Mouse (Mus musculus) CH12.LX (cell line): ENCODE results near the gene Sec14l1. TPM values are rescaled to one million over a fixed set of nuclear protein-coding genes. Genes with fewer than 3 reads are reported as not detected.

Experiments
- DNase-seq: peaks from one replicate; pipeline ENCODE4 v3.0.0-alpha.2; 2013; ENCODE audit errors: extremely low read depth
- H3K27ac ChIP-seq: 2 replicates; pipeline ENCODE4 v1.5.1; 2012; ENCODE audit warnings: low read depth, mild to moderate bottlenecking, control low read depth, moderate library complexity; ENCODE audit not compliant: insufficient read depth
- H3K27me3 ChIP-seq: replicated peaks from 2 replicates; pipeline ENCODE3; 2012; ENCODE audit warnings: inconsistent platforms
- H3K36me3 ChIP-seq, 2 experiments: replicated peaks in 1 of 2; 2 replicates each; pipeline versions ENCODE3 to v1.6.1; 2012; ENCODE audit warnings: inconsistent platforms in 1 of 2, low read length in 1 of 2, mild to moderate bottlenecking in 1 of 2, mixed read lengths in 1 of 2, moderate library complexity in 1 of 2; ENCODE audit not compliant: control insufficient read depth in 1 of 2, insufficient read depth in 1 of 2
- H3K4me1 ChIP-seq, 2 experiments: 2 replicates each; pipeline ENCODE4 v1.6.1; 2012; ENCODE audit warnings: inconsistent platforms in 1 of 2, moderate library complexity in 1 of 2; ENCODE audit not compliant: insufficient read depth in 2 of 2, control insufficient read depth in 1 of 2
- H3K4me2 ChIP-seq: 2 replicates; pipeline ENCODE4 v1.6.1; 2012; ENCODE audit warnings: low read depth, mild to moderate bottlenecking, control low read depth; ENCODE audit not compliant: poor library complexity, insufficient read depth, severe bottlenecking
- H3K4me3 ChIP-seq, 3 experiments: fragments of 150-350 bp in 1 of 3; sonication (generic) in 1 of 3; replicated peaks in 1 of 3; 2 replicates each; pipeline versions ENCODE3 to v1.5.1; 2011 to 2012; ENCODE audit warnings: low read depth in 2 of 3, low read length in 2 of 3, mild to moderate bottlenecking in 2 of 3, moderate library complexity in 2 of 3, control low read depth in 1 of 3, improper control_type of control experiment in 1 of 3, inconsistent platforms in 1 of 3, mixed read lengths in 1 of 3; ENCODE audit not compliant: poor library complexity in 1 of 3
- H3K79me2 ChIP-seq: replicated peaks from 2 replicates; pipeline ENCODE4 v1.6.1; 2012; ENCODE audit warnings: mild to moderate bottlenecking, moderate library complexity; ENCODE audit not compliant: control insufficient read depth, poor library complexity, insufficient read depth, severe bottlenecking; ENCODE audit errors: extremely low read depth
- H3K9ac ChIP-seq: 2 replicates; pipeline ENCODE4 v1.6.1; 2012; ENCODE audit warnings: low read depth, mild to moderate bottlenecking, control low read depth, moderate library complexity; ENCODE audit not compliant: insufficient read depth
- H3K9me3 ChIP-seq: replicated peaks from 2 replicates; pipeline ENCODE3; 2012; ENCODE audit warnings: low read length, inconsistent platforms, mixed read lengths
- BHLHE40 ChIP-seq: IDR thresholded peaks from 2 replicates; pipeline ENCODE4 v1.6.1; 2011; ENCODE audit warnings: mild to moderate bottlenecking, low read depth, low read length, improper control_type of control experiment
- CTCF ChIP-seq, 2 experiments: IDR thresholded peaks in 1 of 2; conservative IDR thresholded peaks in 1 of 2; 2 replicates each; pipeline ENCODE4 v1.5.1; 2011 to 2012; ENCODE audit warnings: low read depth in 2 of 2, low read length in 2 of 2, improper control_type of control experiment in 1 of 2, inconsistent platforms in 1 of 2, mild to moderate bottlenecking in 1 of 2, moderate library complexity in 1 of 2
- ELF1 ChIP-seq: IDR thresholded peaks from 2 replicates; pipeline ENCODE4 v1.6.1; 2014; ENCODE audit warnings: low read depth, mild to moderate bottlenecking, inconsistent platforms, low read length, improper control_type of control experiment
- GABPA ChIP-seq: IDR thresholded peaks from 2 replicates; pipeline ENCODE4 v1.6.1; 2012; ENCODE audit warnings: low read depth, low read length, improper control_type of control experiment, inconsistent platforms; ENCODE audit not compliant: insufficient replicate concordance
- HCFC1 ChIP-seq: IDR thresholded peaks from 2 replicates; pipeline ENCODE4 v1.6.1; 2012; ENCODE audit warnings: low read depth, mild to moderate bottlenecking, inconsistent platforms, low read length, improper control_type of control experiment
- IRF4 ChIP-seq: IDR thresholded peaks from 2 replicates; pipeline ENCODE4 v1.6.1; 2014; ENCODE audit warnings: low read depth, mild to moderate bottlenecking, inconsistent platforms, low read length, improper control_type of control experiment
- JUN ChIP-seq: IDR thresholded peaks from 2 replicates; pipeline ENCODE4 v1.6.1; 2011; ENCODE audit warnings: low read depth, mild to moderate bottlenecking, low read length, improper control_type of control experiment, moderate library complexity; ENCODE audit not compliant: insufficient read depth
- JUND ChIP-seq: conservative IDR thresholded peaks from 2 replicates; pipeline ENCODE4 v1.6.1; 2011; ENCODE audit warnings: low read depth, low read length, improper control_type of control experiment
- KAT2A ChIP-seq: IDR thresholded peaks from 2 replicates; pipeline ENCODE4 v1.6.1; 2012; ENCODE audit warnings: low read length, improper control_type of control experiment, inconsistent platforms; ENCODE audit not compliant: insufficient replicate concordance
- MAFK ChIP-seq: IDR thresholded peaks from 2 replicates; pipeline ENCODE4 v1.6.1; 2011; ENCODE audit warnings: low read length, improper control_type of control experiment; ENCODE audit not compliant: insufficient replicate concordance
- MAX ChIP-seq: IDR thresholded peaks from 2 replicates; pipeline ENCODE4 v1.6.1; 2011; ENCODE audit warnings: low read length, improper control_type of control experiment
- MEF2A ChIP-seq: IDR thresholded peaks from 2 replicates; pipeline ENCODE4 v1.6.1; 2014; ENCODE audit warnings: low read depth, mild to moderate bottlenecking, inconsistent platforms, low read length, improper control_type of control experiment, borderline replicate concordance
- MXI1 ChIP-seq: IDR thresholded peaks from 2 replicates; pipeline ENCODE4 v1.6.1; 2011; ENCODE audit warnings: mild to moderate bottlenecking, low read depth, low read length, improper control_type of control experiment
- NELFE ChIP-seq: IDR thresholded peaks from 2 replicates; pipeline ENCODE4 v1.6.1; 2011; ENCODE audit warnings: low read depth, low read length, improper control_type of control experiment
- NRF1 ChIP-seq: IDR thresholded peaks from 2 replicates; pipeline ENCODE4 v1.6.1; 2014; ENCODE audit warnings: low read depth, mild to moderate bottlenecking, inconsistent platforms, low read length, improper control_type of control experiment, moderate library complexity
- POLR2A ChIP-seq: IDR thresholded peaks from 2 replicates; pipeline ENCODE4 v1.6.1; 2011; ENCODE audit warnings: low read depth, mild to moderate bottlenecking, improper control_type of control experiment, low read length
- POLR2AphosphoS2 ChIP-seq: IDR thresholded peaks from 2 replicates; pipeline ENCODE4 v1.6.1; 2011; ENCODE audit warnings: low read depth, low read length, improper control_type of control experiment
- RAD21 ChIP-seq: IDR thresholded peaks from 2 replicates; pipeline ENCODE4 v1.6.1; 2011; ENCODE audit warnings: low read depth, mild to moderate bottlenecking, low read length, improper control_type of control experiment, moderate library complexity
- SIN3A ChIP-seq: IDR thresholded peaks from 2 replicates; pipeline ENCODE4 v1.6.1; 2012; ENCODE audit warnings: low read length, improper control_type of control experiment, inconsistent platforms
- UBTF ChIP-seq: IDR thresholded peaks from 2 replicates; pipeline ENCODE4 v1.6.1; 2012; ENCODE audit warnings: low read depth, mild to moderate bottlenecking, inconsistent platforms, low read length, improper control_type of control experiment, moderate library complexity
- USF2 ChIP-seq: conservative IDR thresholded peaks from 2 replicates; pipeline ENCODE4 v1.6.1; 2011; ENCODE audit warnings: low read depth, low read length, improper control_type of control experiment
- ZC3H11A ChIP-seq: IDR thresholded peaks from 2 replicates; pipeline ENCODE4 v1.6.1; 2012; ENCODE audit warnings: low read depth, mild to moderate bottlenecking, inconsistent platforms, low read length, improper control_type of control experiment
- ZKSCAN1 ChIP-seq: IDR thresholded peaks from 2 replicates; pipeline ENCODE4 v1.6.1; 2012; ENCODE audit warnings: low read depth, inconsistent platforms, low read length, improper control_type of control experiment, borderline replicate concordance
- ZMIZ1 ChIP-seq: IDR thresholded peaks from 2 replicates; pipeline ENCODE4 v1.6.1; 2012; ENCODE audit warnings: low read depth, mild to moderate bottlenecking, inconsistent platforms, low read length, improper control_type of control experiment
- dilution Hi-C: fragments of 300-500 bp; cut with MboI; formaldehyde crosslinking; loops from 2 replicates; pipeline ENCODE4 v1.14.3; 2020; ENCODE audit warnings: low sequenced_read_pairs; ENCODE audit not compliant: extremely low pct_unique_long_range_greater_than_20kb, extremely low pct_ligation_motif_present
- in situ Hi-C: fragments of 300-500 bp; cut with MboI; formaldehyde crosslinking; loops from 3 replicates; pipeline ENCODE4 v1.14.3; 2019; ENCODE audit warnings: low sequenced_read_pairs, low pct_ligation_motif_present, low pct_unique_long_range_greater_than_20kb, mixed read lengths
- polyA plus RNA-seq: library from polyadenylated mRNA; unstranded; fragments of >175 nt; gene quantifications from 2 replicates; pipeline ENCODE4 v1.2.1, GENCODE M21; 2012; ENCODE audit warnings: low read depth; ENCODE audit not compliant: insufficient read length
- total RNA-seq, 2 experiments: library from RNA; depleted of rRNA; stranded (reverse); fragments of 300-350 nt in 1 of 2; fragments of >200 nt in 1 of 2; gene quantifications; 2 replicates each; pipeline ENCODE4 v1.2.3; 2012 to 2014

Sec14l1 gene
- total and polyA plus RNA-seq, 3 experiments, result 18.5 to 28.2 (median 21.5) TPM

GRCm38 (mm10) chr11:117156725-117157124, 41.8 kb downstream of the Sec14l1 start:
- Histone ChIP-seq H3K4me2 (no peak overlapping the region), H3K36me3 (peaks cover 40 to 82% of the 10 kb centered on the region in 2 experiments)
- TF ChIP-seq MEF2A, result no peak
- TF ChIP-seq POLR2A, result no peak
- no peak for TF ChIP-seq IRF4
- no peak for TF ChIP-seq MAFK
- no peak for TF ChIP-seq ZC3H11A
- no peak for TF ChIP-seq MXI1
- no peak for TF ChIP-seq JUND
- TF ChIP-seq ZMIZ1, result no peak
- TF ChIP-seq GABPA, result no peak
- TF ChIP-seq NRF1, result no peak
- no peak for TF ChIP-seq SIN3A
- no peak for TF ChIP-seq HCFC1
- no peak for TF ChIP-seq JUN
- TF ChIP-seq RAD21, result no peak
- TF ChIP-seq NELFE, result no peak
- no peak for TF ChIP-seq CTCF (conservative IDR thresholded peaks at IDR 0.05 in 1 of 2, IDR thresholded peaks at IDR 0.05 in 1 of 2; ENCODE audit: low read depth in 2 of 2, low read length in 2 of 2)
- no peak for TF ChIP-seq USF2
- no peak for TF ChIP-seq MAX
- no peak for TF ChIP-seq UBTF

GRCm38 (mm10) chr11:117158343-117158742, 43.4 kb downstream of the Sec14l1 start:
- Histone ChIP-seq H3K4me3 (no peak overlapping the region), H3K27ac (no peak overlapping the region), H3K4me1 (peaks cover 18 to 42% of the 10 kb centered on the region in 2 experiments), H3K4me2 (no peak overlapping the region), H3K36me3 (peaks cover 39 to 71% of the 10 kb centered on the region in 2 experiments), H3K9me3 (no peaks in the 10 kb centered on the region), H3K9ac (no peak overlapping the region), H3K79me2 (no peaks in the 10 kb centered on the region), H3K27me3 (peaks cover 2% of the 10 kb centered on the region)
- DNase-seq, result no peak
- dilution Hi-C loops, result no loop called here
- in situ Hi-C loops, result no loop called here
- TF ChIP-seq POLR2AphosphoS2, result no peak
- no peak for TF ChIP-seq RAD21
- no peak for TF ChIP-seq NRF1
- no peak for TF ChIP-seq MAFK
- TF ChIP-seq BHLHE40, result no peak
- TF ChIP-seq NELFE, result no peak
- no peak for TF ChIP-seq ELF1
- TF ChIP-seq MEF2A, result no peak
- TF ChIP-seq MAX, result no peak
- TF ChIP-seq ZKSCAN1, result no peak
- TF ChIP-seq KAT2A, result no peak
- no peak for TF ChIP-seq UBTF

More at GRCm38 (mm10) chr11:117156725-117157124, 41.8 kb downstream of the Sec14l1 start:
- in situ Hi-C loops, result no loop called here
- dilution Hi-C loops, result no loop called here
- Histone ChIP-seq H3K27ac (no peak overlapping the region), H3K4me1 (peaks cover 12 to 33% of the 10 kb centered on the region in 2 experiments), H3K27me3 (no peaks in the 10 kb centered on the region), H3K9ac (no peak overlapping the region), H3K79me2 (no peaks in the 10 kb centered on the region), H3K4me3 (no peak overlapping the region), H3K9me3 (no peaks in the 10 kb centered on the region)
- no peak for DNase-seq
